Mouse (Mus musculus) liver, embryonic 14.5 days (tissue): ENCODE data around the gene Lce1f.

Source experiments
- CTCF ChIP-seq: IDR thresholded peaks from 2 replicates; pipeline ENCODE4 v1.5.1; 2016; ENCODE audit warnings: antibody characterized with exemption, low read depth, control low read depth
- EP300 ChIP-seq: IDR thresholded peaks from 2 replicates; pipeline ENCODE4 v1.6.1; 2016; ENCODE audit warnings: antibody characterized with exemption, low read depth

DNA sequence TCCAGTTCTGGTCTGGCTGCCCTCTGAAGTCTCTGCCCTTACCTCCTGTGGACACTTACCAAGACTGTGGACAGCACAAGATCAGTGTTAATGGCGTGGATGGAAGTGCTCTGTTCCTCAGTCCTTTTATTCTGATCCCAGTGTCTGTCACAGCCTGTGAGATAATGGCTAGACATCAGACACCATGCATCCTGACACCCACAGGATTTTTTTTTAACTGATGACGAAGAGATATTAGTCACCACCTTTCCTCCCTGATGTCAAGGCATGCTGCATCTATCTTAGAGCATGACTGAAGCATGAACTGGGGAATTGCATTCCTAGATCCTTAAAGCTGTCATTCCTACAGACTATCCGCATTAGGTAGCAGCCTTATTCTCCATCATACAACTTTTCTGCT lies at the start of gene Lce1f:
- TF ChIP-seq CTCF, result no peak
- TF ChIP-seq EP300, result no peak
